Mouse (Mus musculus) brain, embryonic 18.5 days (tissue): Measurements from ENCODE around the gene Skp1a.

Source experiments
- DNase-seq: peaks from one replicate; pipeline ENCODE4 v3.0.0-alpha.2; 2012; ENCODE audit warnings: low read depth, low spot score

The Skp1a gene

DNA sequence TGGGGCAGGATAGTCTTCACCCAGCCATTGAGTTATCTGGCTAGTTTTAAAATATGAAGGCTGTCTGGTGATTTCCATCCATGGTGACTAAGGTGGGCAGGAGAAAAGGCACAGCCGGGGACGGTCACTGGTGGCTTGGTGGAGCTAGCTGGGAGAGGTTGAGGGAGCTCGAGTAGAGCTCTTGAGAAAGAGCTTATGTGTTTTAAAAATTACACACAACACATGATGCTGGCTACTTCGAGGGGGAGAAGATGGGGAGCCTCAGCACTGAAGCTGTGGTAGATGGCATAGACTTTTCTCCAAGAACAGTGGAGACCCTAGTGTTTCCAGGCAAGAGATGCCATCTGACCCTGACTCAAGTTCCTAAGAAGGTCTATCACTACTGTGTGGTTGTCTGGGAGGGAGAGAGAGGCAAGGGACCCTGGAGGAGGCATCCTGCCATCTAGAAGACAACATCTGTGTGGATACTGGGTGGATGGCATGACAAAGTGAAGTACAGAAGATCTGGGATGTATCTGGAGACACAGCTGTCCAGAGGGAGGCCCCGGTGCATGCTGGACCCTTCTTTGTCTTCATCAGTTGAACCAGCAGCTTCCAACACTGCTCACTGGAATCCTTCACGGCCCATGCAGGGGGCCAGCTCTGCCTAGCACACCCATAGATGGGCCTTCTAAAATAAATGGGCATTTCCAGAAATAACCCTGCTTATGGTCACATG is 45.8 kb downstream of the Skp1a start:
- no peak for DNase-seq

DNA sequence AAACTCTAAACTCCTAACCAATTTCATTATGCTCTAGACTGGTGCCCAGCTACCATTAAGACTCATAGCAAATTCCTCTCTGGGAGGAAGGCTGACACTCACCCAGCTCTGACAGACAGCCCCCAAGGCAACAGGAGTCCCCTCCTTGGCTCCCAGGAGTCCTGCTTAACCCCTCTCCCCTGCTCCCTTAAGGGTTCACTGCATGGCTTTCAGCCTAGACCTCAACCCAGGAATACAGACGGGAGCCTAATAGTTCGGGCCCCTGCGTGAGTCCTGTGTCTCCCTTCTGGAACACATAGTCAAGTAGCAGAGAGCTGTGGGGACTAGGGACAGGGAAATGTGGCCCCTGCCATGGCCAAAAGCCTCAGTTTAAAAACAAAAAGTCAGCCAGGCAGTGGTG is 46.4 kb downstream of the Skp1a start:
- DNase-seq, result no peak

DNA sequence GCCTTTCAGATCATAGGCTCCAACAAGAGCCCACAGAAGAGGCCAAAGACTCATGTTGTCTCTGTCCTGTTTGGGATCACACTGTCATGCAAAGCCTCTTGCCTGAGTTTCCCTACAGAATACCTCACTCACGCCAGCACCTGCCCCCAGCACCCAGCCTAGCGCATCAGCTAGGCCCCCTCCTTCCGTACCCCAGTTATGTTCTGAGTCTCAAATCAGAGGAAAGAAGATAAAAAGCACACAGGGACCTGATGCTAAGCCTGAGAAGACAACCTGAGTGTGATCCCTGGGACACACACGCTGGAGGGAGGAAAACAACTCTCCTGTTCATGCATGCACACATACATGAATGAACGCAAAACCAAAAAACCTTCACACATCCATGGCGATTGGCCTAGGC is 47.2 kb downstream of the Skp1a start:
- no peak for DNase-seq

DNA sequence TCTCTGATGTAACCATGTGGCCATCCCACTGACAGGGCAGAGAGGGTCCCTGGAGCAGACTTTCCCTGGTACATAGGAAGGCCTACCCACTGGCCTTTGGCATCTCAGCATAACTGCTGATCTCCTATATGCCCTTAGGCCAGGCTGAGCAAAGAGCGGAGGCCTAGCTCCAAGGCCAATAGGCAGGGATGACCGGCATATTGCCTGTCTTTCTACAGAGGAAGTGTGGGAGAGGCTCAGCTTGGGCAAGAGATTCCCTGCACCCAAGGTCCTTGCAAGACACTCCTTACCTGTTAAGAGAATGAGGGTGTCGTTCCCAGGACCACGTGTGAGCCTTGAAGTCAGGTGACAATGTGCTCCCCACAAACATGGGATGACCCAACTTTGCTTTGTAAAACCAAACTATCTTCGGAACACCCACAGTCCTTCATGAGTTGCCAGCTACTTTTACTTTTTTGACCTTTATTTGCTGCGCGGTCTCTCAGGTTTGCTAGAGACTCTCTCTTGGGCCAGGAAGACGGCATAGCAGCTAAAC is 47.9 kb downstream of the Skp1a start:
- DNase-seq, result no peak

DNA sequence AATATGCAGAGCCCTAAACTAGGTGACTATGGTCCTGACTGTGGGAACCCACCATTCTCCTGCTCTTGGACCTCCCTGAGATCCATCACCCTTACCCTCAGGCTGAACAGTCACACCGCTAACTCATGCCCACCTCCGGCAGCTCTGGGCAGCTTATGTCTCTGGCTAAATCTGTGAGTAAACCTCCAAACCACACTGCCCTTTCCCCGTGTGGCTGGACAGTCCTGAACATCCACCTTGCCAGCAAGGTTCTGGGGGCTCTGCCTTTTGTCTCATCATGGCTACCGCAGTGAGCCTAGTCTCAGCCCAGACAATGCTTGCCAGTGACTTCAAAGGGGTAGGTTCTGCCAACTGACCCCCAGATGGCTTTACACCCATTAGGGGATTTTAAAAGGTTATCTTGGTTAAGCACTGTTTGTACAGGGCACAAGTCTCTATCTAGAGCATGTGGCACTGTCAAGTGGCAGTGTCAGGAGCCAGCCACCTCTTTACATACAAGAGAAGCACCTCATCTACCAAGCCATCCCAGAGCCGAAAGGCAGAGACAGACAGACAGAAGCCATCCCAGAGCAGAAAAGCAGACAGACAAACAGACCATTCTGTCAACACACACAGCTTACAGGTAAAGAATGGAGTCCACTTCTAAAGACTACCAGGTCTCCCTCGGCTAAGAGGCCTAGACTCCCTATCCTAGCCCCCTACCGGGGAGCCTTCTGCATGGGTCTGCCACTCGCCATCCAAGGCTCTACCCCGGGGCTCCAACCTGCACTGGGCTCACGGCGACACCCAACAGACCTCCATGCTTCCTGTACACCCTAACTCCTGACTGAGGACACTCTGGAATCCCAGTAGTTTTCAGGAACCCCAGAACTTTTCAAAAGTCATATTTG is 49.0 kb downstream of the Skp1a start:
- no peak for DNase-seq

DNA sequence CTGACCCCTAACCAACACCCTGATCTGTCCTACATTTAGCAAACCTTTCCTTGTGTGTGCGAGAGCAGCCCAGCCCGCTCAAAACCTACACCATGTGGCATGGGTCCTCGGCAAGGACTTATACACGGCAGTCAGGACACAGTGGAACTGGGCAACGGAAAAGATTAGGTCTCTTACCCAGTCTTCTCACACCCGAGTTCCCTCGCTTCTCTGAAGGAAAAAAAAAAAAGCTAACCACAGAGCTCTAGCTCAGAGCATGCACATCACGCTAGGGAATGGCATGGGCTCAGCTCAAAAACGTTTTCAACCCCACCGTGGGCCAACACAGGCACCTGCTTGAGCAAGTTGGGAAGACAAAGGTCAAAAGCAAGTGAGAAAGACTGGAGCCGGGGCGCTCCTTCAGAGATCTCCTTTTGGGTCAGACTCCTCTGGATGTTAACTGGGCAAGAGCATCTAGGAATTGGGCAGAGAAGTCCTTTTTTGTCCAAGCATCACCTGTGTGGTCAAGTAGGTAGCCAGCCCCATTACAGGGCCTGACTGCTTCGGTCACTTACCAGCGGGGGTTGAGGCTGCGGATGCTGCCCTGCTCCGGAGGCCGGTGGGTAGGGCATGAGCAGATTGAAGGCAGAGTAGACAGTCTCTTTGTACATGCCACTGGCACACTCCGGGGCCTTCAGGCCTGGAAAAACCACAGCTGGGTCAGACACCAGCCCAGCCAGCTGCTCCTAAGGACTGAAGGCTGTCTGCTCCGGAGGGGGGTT is 50.0 kb downstream of the Skp1a start:
- DNase-seq, result no peak

DNA sequence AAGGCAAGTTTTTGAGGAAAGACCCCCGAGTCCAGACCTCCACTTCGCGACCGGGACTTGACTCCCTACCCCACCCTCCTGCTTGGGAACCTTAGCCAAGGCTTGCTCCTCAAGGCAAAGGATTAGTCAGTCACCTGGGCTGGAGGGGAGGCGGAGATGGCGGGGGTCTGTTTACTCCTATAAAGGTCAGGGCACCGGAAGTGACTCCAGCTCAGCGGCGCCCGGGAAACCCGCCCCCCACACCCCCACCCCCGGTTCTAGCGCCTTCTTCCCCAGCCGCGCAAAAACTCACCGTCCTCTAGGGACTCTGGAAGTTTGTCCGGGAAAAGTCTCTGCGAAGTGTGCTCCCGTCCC is 50.6 kb downstream of the Skp1a start:
- DNase-seq, result no peak

DNA sequence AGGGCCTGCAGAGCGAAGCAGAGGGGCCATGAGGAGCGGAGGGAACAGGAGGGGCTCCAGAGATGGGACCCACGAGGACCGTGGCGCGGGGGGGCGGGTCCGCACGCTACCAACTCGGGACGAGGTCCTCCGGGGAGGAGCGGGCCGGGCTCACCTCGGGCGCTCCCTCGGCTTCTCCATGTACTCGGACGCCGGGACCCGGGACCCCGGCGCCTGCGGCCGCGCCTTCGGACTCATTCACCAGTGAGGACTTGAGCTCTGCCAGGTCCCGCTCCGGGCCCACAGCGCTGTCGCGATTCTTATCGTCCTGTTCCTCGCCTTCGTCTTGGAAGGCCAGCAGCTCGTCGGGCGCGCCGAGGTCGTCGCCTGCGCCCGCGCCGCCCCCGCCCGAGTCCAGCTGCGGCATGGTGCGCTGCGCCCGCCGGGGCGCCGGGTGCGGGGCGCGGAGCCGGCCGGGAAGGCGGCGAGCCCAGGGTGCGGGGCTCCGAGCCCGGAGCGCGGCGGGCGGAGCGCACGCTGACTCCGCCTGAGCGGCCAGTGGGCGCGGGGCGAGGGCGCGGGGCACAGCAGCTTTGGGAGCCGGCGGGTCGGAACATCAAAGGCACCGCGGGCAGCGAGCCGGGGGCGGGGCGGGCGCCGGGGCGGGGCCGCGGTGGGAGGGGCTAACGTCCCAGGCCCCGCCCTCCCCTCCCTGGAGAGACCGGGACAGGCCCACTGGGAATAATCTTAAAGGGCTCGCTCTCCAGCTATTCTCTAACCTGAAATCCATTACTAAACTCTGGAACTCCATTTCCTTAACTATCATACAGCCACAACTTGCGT is 51.2 kb downstream of the Skp1a start, which contains the start of gene Tcf7:
TSS of gene Tcf7 (minus strand) at position 241 of the 822 bp plus-strand sequence.
- no peak for DNase-seq

DNA sequence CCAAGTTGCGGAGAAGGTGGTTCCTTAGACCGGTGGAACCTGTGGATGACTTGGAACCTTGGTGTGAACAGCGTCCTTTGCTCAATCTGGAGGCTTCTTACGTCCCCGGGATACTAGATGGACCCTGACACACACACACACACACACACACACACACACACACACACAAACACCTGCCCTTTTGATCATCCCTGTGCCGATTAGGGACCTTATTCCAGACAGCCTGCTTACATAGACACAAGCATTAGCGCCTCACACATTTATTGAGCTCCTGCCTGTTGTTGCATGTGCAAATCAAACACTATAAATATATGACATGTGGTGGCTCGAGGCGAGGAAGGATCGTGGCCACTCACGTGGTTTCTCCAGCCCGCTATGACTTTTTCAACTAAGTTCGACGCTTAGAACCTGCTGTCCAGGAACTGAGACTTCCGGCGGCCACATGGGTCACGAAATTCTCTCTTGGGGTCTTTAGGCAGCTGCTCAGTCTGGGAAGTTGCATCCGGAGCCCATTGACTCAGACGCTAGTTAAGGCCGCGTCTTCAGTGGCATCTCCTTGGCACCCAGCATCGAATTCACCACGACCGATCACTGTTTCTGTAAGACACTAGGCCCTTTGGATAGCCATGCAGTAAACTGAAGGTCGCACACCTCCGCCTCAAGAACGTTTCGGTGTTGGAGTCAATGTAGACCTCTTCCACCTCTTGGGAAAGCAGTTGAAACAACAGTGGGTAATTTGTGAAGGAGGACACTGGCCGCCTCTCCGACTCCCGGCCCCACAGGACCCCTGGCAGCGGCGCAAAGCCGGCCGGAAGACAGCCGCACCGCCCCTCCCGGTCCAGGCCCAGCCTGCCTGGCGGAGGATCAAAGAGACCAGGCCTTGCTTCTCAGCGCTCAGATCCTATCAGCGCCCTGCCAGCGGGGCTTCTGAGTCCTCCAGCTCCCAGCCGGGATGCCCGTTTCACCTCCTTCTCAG is 52.1 kb downstream of the Skp1a start:
- no peak for DNase-seq

DNA sequence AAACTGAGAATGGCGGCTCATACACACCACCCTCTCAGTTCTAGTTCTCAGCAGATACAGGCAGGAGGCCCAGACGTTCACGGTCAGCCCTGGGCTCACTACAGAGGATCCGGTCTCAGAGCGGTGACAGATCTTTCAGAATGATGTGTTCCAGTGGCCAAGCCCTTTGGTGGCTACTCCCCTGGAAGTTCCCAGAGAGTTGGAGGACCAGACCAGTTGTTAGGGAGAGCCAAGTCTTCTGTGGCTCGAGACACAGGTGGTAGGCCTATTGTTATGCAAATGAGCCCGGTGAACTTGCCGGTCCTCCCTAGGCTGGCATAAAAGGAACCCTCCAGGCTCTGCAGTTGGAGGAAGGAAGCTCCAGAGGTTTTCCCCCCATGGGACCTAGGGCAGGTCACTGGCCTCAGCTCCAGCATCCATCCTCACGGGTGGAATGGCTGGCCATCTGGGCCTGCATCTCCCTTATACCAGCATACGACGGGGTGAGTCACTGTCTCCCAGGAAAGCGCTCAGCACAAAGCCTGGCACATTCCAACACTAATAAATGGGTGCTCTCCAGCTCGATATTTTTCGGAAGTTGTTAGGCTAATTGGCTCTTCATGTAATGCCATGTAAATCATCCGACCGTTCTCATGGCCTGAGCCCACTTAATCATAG is 54.6 kb downstream of the Skp1a start:
- DNase-seq, result no peak

DNA sequence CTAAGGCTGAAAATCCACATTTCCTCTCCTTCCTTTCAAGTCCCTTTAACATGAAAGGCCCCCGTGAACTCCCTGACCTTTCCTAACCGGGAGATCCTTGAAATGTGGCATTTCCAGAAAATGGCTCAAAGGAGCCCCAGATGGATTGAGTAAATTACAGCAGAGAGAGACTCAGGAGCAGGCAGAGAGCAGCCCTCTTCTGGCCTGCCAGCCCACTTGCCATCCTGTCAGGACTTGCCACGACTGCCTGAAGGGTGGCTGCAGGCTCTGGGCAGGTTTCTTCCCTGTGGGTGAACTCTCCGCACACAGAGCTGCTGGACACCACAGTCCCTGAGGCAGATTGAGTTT is 55.1 kb downstream of the Skp1a start:
- DNase-seq, result no peak

DNA sequence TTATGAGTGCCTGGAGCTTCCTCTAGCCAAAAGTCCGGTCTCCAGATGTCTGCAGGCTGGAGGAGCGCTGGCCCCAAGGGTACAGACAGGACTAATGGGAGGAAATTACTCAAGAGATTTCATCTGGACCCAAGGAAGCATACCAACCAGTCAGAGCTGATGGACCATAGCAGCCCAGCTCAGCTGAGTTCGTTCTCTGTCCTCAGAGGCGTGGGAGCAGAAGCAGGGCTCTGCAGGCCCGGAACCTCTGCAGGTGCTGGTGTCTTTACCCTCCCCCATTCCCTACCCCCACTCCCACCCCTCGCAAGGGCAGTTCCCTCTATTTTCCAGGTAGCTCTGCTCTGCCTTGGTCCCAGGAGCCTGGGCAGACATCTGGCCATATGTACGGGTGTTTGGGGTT is 60.6 kb downstream of the Skp1a start:
- no peak for DNase-seq

DNA sequence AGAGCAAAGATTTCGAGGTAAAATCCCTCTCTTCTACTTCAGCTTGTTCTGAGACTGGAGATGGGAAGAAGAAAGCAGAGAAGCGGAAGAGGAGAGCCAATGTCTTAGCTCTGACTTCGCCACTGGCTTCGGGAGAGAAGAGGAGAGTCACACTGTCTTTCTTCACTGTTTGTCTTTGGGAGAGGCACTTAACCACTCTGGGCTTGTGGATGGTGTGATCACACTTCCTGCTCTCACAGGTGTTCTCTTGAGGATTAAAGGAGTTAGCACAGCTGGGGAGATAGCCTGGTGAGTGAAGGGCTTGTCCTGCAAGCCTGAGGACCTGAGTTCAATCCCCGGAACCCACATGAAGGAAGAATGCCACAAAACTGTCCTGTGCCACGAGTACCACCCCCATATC is 61.1 kb downstream of the Skp1a start:
- no peak for DNase-seq

DNA sequence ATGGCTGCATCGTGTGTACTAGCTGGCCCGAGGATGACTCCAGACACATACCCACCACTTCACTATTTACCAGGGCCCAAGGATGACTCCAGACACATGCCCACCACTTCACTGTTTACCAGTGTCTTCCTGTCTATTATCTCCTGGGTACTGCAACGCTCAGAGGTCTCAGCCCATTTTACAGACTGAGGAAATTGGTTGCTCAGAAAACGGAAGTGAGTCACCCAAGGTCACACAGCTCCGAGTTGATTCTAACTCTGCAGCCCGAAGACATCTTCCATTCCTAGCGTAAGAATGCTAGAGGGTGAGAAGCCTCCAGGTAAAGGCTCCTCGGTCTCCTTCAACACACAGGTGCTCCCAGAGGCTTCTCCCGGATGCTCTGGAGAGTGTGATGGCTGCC is 62.3 kb downstream of the Skp1a start:
- DNase-seq, result no peak
